Mouse (Mus musculus) C2C12 (cell line): ENCODE results near the gene Ttf1. TPM values are rescaled to one million over a fixed set of nuclear protein-coding genes. Genes with fewer than 3 reads are reported as not detected.
A peak's percentile ranks its signal among the peaks of the same experiment; 100 is the strongest.
"Not testable (repeated sequence)": the region's sequence is repeated elsewhere in the genome, so short reads cannot be mapped to it uniquely, and the experiment has no call there.

Experiments used
- H3K27me3 ChIP-seq: one replicate; pipeline ENCODE4 v1.6.1; 2011; ENCODE audit not compliant: control insufficient read depth, insufficient read depth, insufficient read length
- H3K36me3 ChIP-seq: one replicate; pipeline ENCODE4 v1.6.1; 2011; ENCODE audit not compliant: control insufficient read depth, insufficient read depth
- H3K4me3 ChIP-seq: one replicate; pipeline ENCODE4 v1.5.1; 2011; ENCODE audit warnings: mild to moderate bottlenecking, control low read depth; ENCODE audit not compliant: poor library complexity, insufficient read depth, severe bottlenecking
- H3K79me2 ChIP-seq: one replicate; pipeline ENCODE4 v1.6.1; 2011; ENCODE audit not compliant: control insufficient read depth, insufficient read depth
- H3K79me3 ChIP-seq: one replicate; pipeline ENCODE4 v1.6.1; 2011; ENCODE audit warnings: low read depth, control low read depth
- H3ac ChIP-seq: one replicate; pipeline ENCODE3; 2011; ENCODE audit warnings: low read depth; ENCODE audit not compliant: control insufficient read depth, insufficient read length
- CEBPB ChIP-seq: IDR thresholded peaks from one replicate; pipeline ENCODE4 v1.6.1; 2011; ENCODE audit warnings: low read depth, mild to moderate bottlenecking, control low read depth, moderate library complexity
- CTCF ChIP-seq: IDR thresholded peaks from one replicate; pipeline ENCODE4 v1.5.1; 2011; ENCODE audit not compliant: control insufficient read depth, insufficient read depth, insufficient read length
- FOSL1 ChIP-seq: IDR thresholded peaks from one replicate; pipeline ENCODE4 v1.8.0; 2011; ENCODE audit warnings: mild to moderate bottlenecking, low read length; ENCODE audit not compliant: poor library complexity, insufficient read depth, severe bottlenecking
- MAX ChIP-seq: IDR thresholded peaks from one replicate; pipeline ENCODE4 v1.6.1; 2011; ENCODE audit warnings: mild to moderate bottlenecking, control low read depth
- MYOD1 ChIP-seq: IDR thresholded peaks from one replicate; pipeline ENCODE4 v1.6.1; 2011; ENCODE audit warnings: low read depth; ENCODE audit not compliant: control insufficient read depth, insufficient read length
- MYOG ChIP-seq: IDR thresholded peaks from one replicate; pipeline ENCODE4 v1.6.1; 2011; ENCODE audit not compliant: control insufficient read depth, insufficient read length; ENCODE audit errors: extremely low read depth
- USF1 ChIP-seq: IDR thresholded peaks from one replicate; pipeline ENCODE4 v1.6.1; 2011; ENCODE audit warnings: low read depth, mild to moderate bottlenecking, control low read depth, moderate library complexity
- polyA plus RNA-seq: library from polyadenylated mRNA; unstranded; fragments of >200 nt; fragmentation: generic; extraction: Trizol; gene quantifications from one replicate; pipeline ENCODE4 v1.2.1, GENCODE M21; 2012; ENCODE audit warnings: missing spikeins

The Ttf1 gene
- polyA plus RNA-seq, 1 experiment, result 3.4 TPM

DNA sequence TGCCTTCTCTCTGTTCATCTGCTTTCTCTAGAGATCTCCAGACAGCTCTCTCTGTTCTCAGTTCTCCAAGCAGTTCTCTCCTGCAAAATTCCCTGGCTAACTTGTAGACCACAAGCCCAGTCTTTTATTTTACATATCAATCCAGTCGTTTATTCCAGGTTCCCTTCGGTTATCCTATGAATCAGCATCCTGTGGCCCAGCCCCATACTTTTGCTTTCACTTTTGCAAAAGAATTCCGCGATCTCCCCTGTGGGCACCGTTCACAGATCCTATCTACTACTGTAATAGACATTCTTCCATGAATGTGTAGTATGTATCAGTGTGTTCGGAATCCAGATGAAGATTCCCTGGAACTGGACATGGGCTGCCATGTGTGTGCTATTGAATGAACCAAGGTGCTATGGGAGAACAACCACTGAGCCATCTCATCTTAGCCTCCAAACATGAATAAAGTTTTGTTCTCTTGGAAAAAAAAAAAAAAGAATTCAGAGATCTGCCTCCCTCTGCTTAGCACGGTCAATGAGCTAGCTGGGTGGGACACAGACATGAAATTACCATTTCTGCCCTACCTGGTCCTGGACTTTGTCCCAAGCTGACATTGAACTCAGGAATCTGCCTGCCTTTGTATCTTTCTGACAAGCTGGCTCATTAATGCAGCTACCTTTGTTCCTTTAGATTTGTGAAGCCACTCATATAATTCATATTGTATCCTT, 40.9 kb downstream of the Ttf1 start:
- H3K27me3 ChIP-seq, result no peaks in the 10 kb centered on the region
- no peaks in the 10 kb centered on the region for H3K36me3 ChIP-seq
- H3K79me3 ChIP-seq, result no peaks in the 10 kb centered on the region
- peak overlapping the region; percentile 35 for H3ac ChIP-seq
- no peaks in the 10 kb centered on the region for H3K79me2 ChIP-seq
- peak overlapping the region; percentile 19 for H3K4me3 ChIP-seq
- TF ChIP-seq CEBPB (no peak), USF1 (no peak), CTCF (no peak), MAX (no peak), FOSL1 (no peak), MYOG (no peak), MYOD1 (no peak)

DNA sequence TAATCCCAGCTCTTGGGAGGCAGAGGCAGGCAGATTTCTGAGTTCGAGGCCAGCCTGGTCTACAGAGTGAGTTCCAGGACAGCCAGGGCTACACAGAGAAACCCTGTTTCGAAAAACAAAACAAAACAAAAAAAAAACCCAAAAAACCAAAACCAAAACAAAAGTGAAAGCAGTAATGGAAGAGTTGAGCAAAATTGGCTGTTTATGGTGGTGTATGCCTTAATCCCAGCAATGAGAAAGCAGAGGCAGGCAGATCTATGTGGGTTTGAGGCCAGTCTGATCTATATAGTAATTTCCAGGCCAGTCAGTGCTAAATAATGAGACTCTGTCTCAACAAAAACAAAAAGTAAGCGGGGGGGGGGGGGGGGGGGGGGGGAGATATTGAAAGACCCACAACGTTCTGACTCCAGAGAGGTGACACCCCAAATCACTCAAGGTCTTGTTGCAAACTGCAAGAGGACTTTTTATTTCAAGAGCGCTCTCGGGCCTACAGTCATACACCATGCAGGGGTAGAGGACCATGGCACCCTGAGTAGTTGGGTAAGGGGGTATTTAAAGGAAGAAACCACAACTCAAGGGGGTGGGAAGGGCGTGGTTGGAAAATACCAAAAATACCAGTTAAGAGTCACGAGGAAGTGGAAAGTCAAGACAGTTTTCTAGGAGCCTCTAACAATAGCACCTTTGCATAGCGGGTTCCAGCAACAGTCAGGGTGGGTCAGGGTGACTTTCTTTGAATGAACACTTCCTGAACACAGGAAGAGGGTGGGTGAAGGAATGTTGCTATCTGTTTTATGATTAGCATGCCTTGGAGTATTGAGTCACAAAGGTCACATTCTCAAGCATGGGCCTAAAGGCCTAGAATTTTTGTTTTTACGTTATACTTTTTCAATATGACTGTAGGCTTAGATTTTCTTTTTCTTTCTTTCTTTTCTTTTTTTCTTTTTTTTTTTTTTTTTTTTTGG, 42.6 kb downstream of the Ttf1 start:
- not testable (repeated sequence) for H3K79me3 ChIP-seq, H3K4me3 ChIP-seq, H3K79me2 ChIP-seq, H3K27me3 ChIP-seq, H3ac ChIP-seq, H3K36me3 ChIP-seq

- Histone ChIP-seq H3K79me3 (peaks cover 4% of the 10 kb centered on the region), H3K4me3 (no peak overlapping the region)
- TF ChIP-seq FOSL1 (no peak), USF1 (no peak), MYOG (no peak), CTCF (no peak), MAX (no peak)
These were observed 60.9 kb downstream of the Ttf1 start for GRCm38 (mm10) chr2:29120969-29121368.

GRCm38 (mm10) chr2:29122446-29122845, 62.4 kb downstream of the Ttf1 start:
- no peak for TF ChIP-seq MYOG
- H3K36me3 ChIP-seq, result peaks cover 8% of the 10 kb centered on the region
- no peak overlapping the region for H3K4me3 ChIP-seq
- peaks cover 22% of the 10 kb centered on the region for H3K79me2 ChIP-seq
- no peak overlapping the region for H3ac ChIP-seq
- peaks cover 17% of the 10 kb centered on the region for H3K79me3 ChIP-seq
- H3K27me3 ChIP-seq, result no peaks in the 10 kb centered on the region

More at GRCm38 (mm10) chr2:29120969-29121368, 60.9 kb downstream of the Ttf1 start:
- H3K79me2 ChIP-seq, result peaks cover 7% of the 10 kb centered on the region
- no peaks in the 10 kb centered on the region for H3K27me3 ChIP-seq
- no peak overlapping the region for H3ac ChIP-seq
- H3K36me3 ChIP-seq, result no peaks in the 10 kb centered on the region

DNA sequence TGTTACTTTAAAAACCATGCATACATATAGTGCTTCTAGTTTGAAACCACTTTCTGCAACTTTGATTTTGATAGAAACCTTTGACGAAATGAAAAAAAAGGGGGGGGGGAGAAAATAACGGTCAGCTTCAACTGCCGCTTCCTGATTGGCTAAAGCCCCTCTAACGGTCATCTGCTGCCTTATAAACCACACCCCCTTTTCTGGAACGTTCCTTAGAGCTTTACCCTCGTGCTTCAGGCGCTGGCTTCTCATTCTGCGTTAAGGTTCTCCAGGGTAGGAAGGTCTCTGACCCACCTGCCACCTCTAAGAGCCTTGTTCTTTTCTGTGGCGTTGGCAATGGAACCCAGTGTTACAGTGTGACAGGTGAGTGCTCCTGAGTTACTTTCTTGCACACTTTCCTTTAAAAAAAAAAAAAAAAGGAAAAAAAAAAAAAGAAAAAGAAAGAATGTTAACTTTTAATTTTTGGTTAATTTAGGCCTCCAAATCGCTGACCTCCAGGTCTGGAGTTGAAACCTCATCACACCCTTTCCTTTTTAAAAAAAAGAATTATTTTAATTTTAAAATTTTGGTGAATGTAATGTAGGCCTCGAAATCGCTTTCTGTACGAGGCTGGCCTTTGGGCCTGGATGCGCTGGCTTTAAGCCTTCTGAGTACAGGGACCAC, 64.0 kb downstream of the Ttf1 start, which contains the start of gene Setx:
Gene Setx, plus strand, starts transcription at position 275 of the 663 bp plus-strand sequence.
- H3K4me3 ChIP-seq, result peak within 1 kb of the TSS; percentile 72
- H3ac ChIP-seq, result peak within 1 kb of the TSS; percentile 81
- H3K27me3 ChIP-seq, result no peaks in the 10 kb centered on the region
- peaks cover 13% of the 10 kb centered on the region for H3K36me3 ChIP-seq
- H3K79me3 ChIP-seq, result peaks cover 21% of the 10 kb centered on the region
- TF ChIP-seq MYOG, result no peak
- H3K79me2 ChIP-seq, result peaks cover 26% of the 10 kb centered on the region

DNA sequence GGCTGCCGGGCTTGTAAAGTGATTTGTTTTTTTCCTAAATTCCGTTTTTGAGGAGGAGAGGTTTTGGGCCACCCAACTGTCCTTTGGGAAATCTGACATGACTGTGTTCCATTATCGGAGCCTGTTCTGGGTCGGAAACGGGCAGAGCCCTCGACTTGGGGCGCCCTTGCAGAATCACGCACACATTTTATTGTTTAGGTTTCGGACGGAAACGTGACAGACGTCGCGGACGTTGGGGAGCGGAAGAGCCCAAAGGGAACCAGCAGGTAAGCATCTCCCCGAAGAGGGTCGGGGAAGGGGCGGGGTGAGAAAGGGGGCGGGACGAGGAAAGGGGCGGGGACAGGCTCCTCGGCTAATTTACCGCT, 64.5 kb downstream of the Ttf1 start:
- Histone ChIP-seq H3K27me3 (no peaks in the 10 kb centered on the region), H3ac (peak overlapping the region; percentile 27), H3K79me2 (peaks cover 26% of the 10 kb centered on the region), H3K4me3 (peak overlapping the region; percentile 36), H3K79me3 (peaks cover 21% of the 10 kb centered on the region), H3K36me3 (peaks cover 18% of the 10 kb centered on the region)
- no peak for TF ChIP-seq MYOD1
- no peak for TF ChIP-seq MYOG
